Mouse (Mus musculus) kidney, postnatal 0 days (tissue): ENCODE results near the gene Gps1. TPM values are rescaled to one million over a fixed set of nuclear protein-coding genes. Genes with fewer than 3 reads are reported as not detected.

ENCODE experiments used
- ATAC-seq: fragments of 200-750 bp; cut with Nextera tagmentation; replicated peaks from 2 replicates; pipeline ENCODE4 v1.8.0; 2017; ENCODE audit warnings: low read depth, moderate number of reproducible peaks, moderate TSS enrichment, moderate library complexity; ENCODE audit not compliant: low FRiP score
- DNase-seq: peaks from one replicate; pipeline ENCODE4 v3.0.0-alpha.2; 2016; ENCODE audit warnings: low spot score
- H3K27ac ChIP-seq: fragments of 300-500 bp; sonication (generic); 2 replicates; pipeline ENCODE4 v1.5.1; 2014; ENCODE audit warnings: mild to moderate bottlenecking
- H3K27me3 ChIP-seq: fragments of 300-500 bp; sonication (generic); 2 replicates; pipeline ENCODE4 v1.6.1; 2014; ENCODE audit warnings: low read length, mixed read lengths; ENCODE audit not compliant: insufficient read depth
- H3K36me3 ChIP-seq: fragments of 300-500 bp; sonication (generic); 2 replicates; pipeline ENCODE4 v1.6.1; 2014; ENCODE audit warnings: low read length, mixed read lengths; ENCODE audit not compliant: insufficient read depth
- H3K4me1 ChIP-seq: fragments of 300-500 bp; sonication (generic); replicated peaks from 2 replicates; pipeline ENCODE4 v1.6.1; 2014; ENCODE audit warnings: antibody characterized with exemption, low read length, mixed read lengths; ENCODE audit not compliant: insufficient read depth
- H3K4me2 ChIP-seq: fragments of 300-500 bp; sonication (generic); 2 replicates; pipeline ENCODE4 v1.6.1; 2014; ENCODE audit warnings: mild to moderate bottlenecking, low read length, moderate library complexity, mixed read lengths
- H3K4me3 ChIP-seq: fragments of 300-500 bp; sonication (generic); replicated peaks from 2 replicates; pipeline ENCODE4 v1.5.1; 2014; ENCODE audit warnings: low read depth, low read length
- H3K9ac ChIP-seq: fragments of 300-500 bp; sonication (generic); 2 replicates; pipeline ENCODE4 v1.6.1; 2014; ENCODE audit warnings: low read depth, low read length
- H3K9me3 ChIP-seq: fragments of 300-500 bp; sonication (generic); replicated peaks from 2 replicates; pipeline ENCODE4 v1.6.1; 2016; ENCODE audit warnings: low read length, inconsistent platforms, mixed read lengths
- CTCF ChIP-seq: IDR thresholded peaks from 2 replicates; pipeline ENCODE4 v1.5.1; 2016; ENCODE audit warnings: antibody characterized with exemption, low read depth, mild to moderate bottlenecking, moderate library complexity
- WGBS: fragments of 180-500 bp; shearing (Covaris S2); extraction: QIAGEN DNeasy Blood & Tissue Kit; methylation state at CpG from one replicate; pipeline ENCODE4 v1.1.7; 2014; 5-methylcytosine and 5-hydroxymethylcytosine counted together
- polyA plus RNA-seq: library from polyadenylated mRNA; unstranded; fragments of >200 nt; fragmentation: Nextera tagmentation; extraction: Ambion mirVana; gene quantifications from 2 replicates; pipeline ENCODE4 v1.2.1, GENCODE M21; 2015

The Gps1 gene
- polyA plus RNA-seq = 158 and 170 TPM in 2 replicates

DNA sequence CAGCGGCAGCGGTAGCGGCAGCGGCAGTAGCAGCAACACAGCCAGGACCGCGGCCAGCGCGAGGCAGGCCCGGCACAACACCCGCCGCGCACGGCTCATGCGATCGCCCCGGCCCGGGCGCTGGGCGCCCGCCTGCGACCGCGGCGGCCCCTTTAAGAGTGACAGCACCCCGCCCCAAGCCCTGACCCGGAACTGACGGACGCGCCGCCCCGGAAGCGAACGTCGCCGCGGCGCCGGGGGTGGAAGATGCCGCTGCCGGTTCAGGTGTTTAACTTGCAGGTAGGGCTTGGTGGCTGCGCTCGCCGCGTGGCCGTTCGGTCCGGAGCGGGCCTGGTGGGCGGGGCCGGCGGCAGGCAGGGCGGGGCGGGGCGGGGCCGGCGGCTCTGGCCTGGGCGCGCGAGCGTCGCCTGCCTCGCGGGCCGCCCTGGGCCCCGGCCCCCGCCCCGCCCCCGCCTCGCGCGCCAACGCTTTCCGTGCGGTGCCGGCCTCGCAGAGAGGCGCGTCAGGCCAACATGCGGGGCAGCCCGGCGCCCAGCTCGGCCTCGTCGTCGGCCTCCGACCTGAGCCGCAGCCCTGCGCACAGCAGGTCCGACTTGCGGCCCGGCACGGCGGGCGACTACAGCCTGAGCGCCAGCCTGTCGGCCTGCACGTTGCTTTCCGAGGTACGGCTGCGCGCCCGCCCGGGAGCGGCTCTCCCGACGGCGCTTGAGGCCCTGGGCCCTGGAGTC lies at the start of gene Gps1, which contains the start of gene Rfng:
Gps1 (plus strand) TSS at position 209 of the 728 bp plus-strand sequence.
Rfng (minus strand) TSS at position 144 of the 728 bp plus-strand sequence.
- peaks cover 20% of the 10 kb centered on the region for H3K36me3 ChIP-seq
- peak within 1 kb of the TSS; percentile 80 for H3K27ac ChIP-seq
- ATAC-seq = peak; percentile 48
- WGBS = under 1% methylated on average over 89 of the region's 107 CpGs
- H3K4me1 ChIP-seq = peaks cover 10% of the 10 kb centered on the region; the same call in 1 of the 2 replicates
- peak within 1 kb of the TSS; percentile 78 for H3K9ac ChIP-seq
- H3K27me3 ChIP-seq = no peaks in the 10 kb centered on the region
- H3K4me3 ChIP-seq = peak within 1 kb of the TSS; percentile 86
- no peak for TF ChIP-seq CTCF
- peak; percentile 82 for DNase-seq
- peak within 1 kb of the TSS; percentile 96 for H3K4me2 ChIP-seq
- no peaks in the 10 kb centered on the region for H3K9me3 ChIP-seq

DNA sequence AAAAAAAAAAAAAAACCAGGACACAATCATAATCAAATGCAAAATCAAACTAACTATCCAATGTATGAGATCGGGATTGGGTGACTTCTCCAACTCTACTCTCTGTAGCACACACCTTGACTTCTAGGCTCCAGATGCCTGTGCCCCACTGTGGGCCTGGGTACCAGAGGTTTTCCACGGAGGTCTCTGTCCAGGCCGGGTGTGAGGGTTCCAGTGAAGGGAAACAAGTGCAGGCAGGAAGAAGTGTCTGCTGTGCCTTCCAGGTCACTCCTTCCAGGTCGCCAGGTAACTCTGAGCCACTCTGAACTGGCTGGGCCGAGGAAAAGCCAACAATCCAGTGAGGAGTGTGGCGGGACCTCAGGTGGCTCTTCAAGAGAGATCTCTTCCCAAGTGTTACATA lies 47.6 kb upstream of the Gps1 start:
- ATAC-seq = no peak
- Histone ChIP-seq H3K4me3 (no peak overlapping the region), H3K9ac (no peak overlapping the region), H3K9me3 (no peaks in the 10 kb centered on the region), H3K27ac (no peak overlapping the region), H3K4me1 (0 out of 2 replicates have a peak, but pooled peaks cover 2% of the 10 kb centered on the region), H3K4me2 (no peak overlapping the region), H3K36me3 (no peaks in the 10 kb centered on the region), H3K27me3 (no peaks in the 10 kb centered on the region)
- no peak for DNase-seq
- 76% methylated on average over 6 of the region's 6 CpGs for WGBS
- TF ChIP-seq CTCF = no peak

GRCm38 (mm10) chr11:120740981-120741380 lies 43.1 kb upstream of the Gps1 start:
- Histone ChIP-seq H3K9ac (no peak overlapping the region), H3K27ac (no peak overlapping the region), H3K4me1 (no peaks in the 10 kb centered on the region), H3K27me3 (no peaks in the 10 kb centered on the region), H3K9me3 (no peaks in the 10 kb centered on the region), H3K4me2 (no peak overlapping the region), H3K4me3 (no peak overlapping the region), H3K36me3 (no peaks in the 10 kb centered on the region)
- ATAC-seq (no peak), DNase-seq (no peak)
- no peak for TF ChIP-seq CTCF
- 85% methylated on average over 5 of the region's 5 CpGs for WGBS

DNA sequence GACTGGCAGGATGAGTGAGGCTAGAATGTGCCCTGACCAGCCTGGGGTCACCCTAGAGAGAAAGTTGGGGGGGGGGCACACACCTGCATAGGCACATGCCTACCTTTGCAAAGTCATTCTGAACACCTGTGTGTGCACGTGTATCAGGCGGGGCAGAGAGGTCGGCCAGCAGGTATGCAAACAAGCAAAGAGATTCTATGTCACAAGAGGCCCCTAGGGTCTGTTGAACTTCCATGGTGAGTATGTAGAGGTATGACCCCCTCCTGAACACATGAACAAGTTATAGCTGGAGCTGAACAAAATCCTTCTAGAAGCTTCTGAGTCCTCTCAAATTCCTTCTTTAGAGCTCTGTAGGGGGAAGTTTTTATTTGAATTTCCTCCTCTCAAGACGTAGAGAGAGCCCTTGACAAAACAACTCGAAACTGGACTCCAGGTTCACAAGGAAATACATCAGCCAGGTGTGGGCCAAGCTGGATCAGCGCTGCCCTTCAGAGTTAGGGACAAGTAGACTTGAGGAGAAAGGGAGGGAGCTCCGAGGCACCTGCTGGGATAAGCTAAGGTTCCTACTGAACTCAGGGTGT lies 39.9 kb upstream of the Gps1 start:
- ATAC-seq = 0 out of 2 replicates have a peak, but pooled peaks have one; percentile 33
- H3K27ac ChIP-seq = no peak overlapping the region
- DNase-seq = no peak
- no peak overlapping the region for H3K4me3 ChIP-seq
- TF ChIP-seq CTCF = no peak
- H3K36me3 ChIP-seq = no peaks in the 10 kb centered on the region
- no peak overlapping the region for H3K9ac ChIP-seq
- WGBS = 70% methylated on average over 7 of the region's 7 CpGs
- no peak overlapping the region for H3K4me2 ChIP-seq
- H3K27me3 ChIP-seq = no peaks in the 10 kb centered on the region
- H3K9me3 ChIP-seq = no peaks in the 10 kb centered on the region
- H3K4me1 ChIP-seq = no peaks in the 10 kb centered on the region

- Histone ChIP-seq H3K4me3 (no peak overlapping the region), H3K27ac (no peak overlapping the region)
- 64% methylated on average over 4 of the region's 4 CpGs for WGBS
These were observed 36.1 kb upstream of the Gps1 start for GRCm38 (mm10) chr11:120747974-120748373.

DNA sequence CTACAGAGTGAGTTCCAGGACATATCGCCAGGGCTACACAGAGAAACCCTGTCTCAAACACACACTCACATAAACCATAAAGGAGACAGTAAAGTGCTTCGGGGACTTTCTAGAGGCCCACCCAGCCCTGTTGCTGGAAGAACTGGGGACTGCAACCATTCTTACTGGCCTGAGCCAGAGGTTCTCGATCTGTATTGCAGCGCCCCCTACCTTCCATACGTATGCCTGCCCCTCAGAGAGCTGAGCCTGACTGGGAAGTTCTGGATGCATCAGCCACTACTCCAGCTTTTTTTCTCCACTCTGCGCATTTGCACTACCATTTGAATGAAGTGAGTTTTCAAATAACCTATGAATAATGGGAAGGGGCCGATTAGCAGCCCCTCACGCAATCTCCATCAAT lies 34.6 kb upstream of the Gps1 start:
- TF ChIP-seq CTCF = peak; percentile 55; the same call in 1 of the 2 replicates
- Histone ChIP-seq H3K4me1 (no peaks in the 10 kb centered on the region), H3K36me3 (no peaks in the 10 kb centered on the region), H3K4me2 (no peak overlapping the region), H3K4me3 (no peak overlapping the region), H3K9me3 (no peaks in the 10 kb centered on the region), H3K27me3 (no peaks in the 10 kb centered on the region), H3K27ac (no peak overlapping the region), H3K9ac (no peak overlapping the region)
- 57% methylated on average over 8 of the region's 8 CpGs for WGBS
- no peak for ATAC-seq
- DNase-seq = no peak

More at GRCm38 (mm10) chr11:120747974-120748373, 36.1 kb upstream of the Gps1 start:
- TF ChIP-seq CTCF = no peak
- H3K36me3 ChIP-seq = no peaks in the 10 kb centered on the region
- H3K27me3 ChIP-seq = no peaks in the 10 kb centered on the region
- no peak overlapping the region for H3K4me2 ChIP-seq
- no peak for ATAC-seq
- no peaks in the 10 kb centered on the region for H3K9me3 ChIP-seq
- no peak for DNase-seq
- no peak overlapping the region for H3K9ac ChIP-seq
- no peaks in the 10 kb centered on the region for H3K4me1 ChIP-seq
